Comparison of ENCODE assay signal across 29 mouse cellular contexts in genomic region chr6:63898171-63898570, GRCm38 (mm10).
"Had no signal": no experiment of that assay in that cellular context is flagged by ENCODE, and none has a peak within 500 bp of the region (broad histone marks: within the 10 kb centered on the region; RNA-seq: fewer than 3 reads in every experiment).

No protein-coding gene starts in this region.

- DNase-seq: gastrocnemius, adult 2 months; gastrocnemius, postnatal 10 days; gastrocnemius, postnatal 25 days; heart, adult 11 months; heart, adult 2 months; heart, postnatal 14 days; heart, postnatal 36 days; kidney, adult 11 months; kidney, adult 2 months; kidney, adult 9 months; kidney, postnatal 14 days; kidney, postnatal 36 days; layer of hippocampus, adult 9-11 months; layer of hippocampus, postnatal 36 days; liver; liver, embryonic 13.5 days had no signal

- H3K9me3 ChIP-seq: heart, embryonic 13.5 days; heart, embryonic 15.5 days; hindbrain, embryonic 13.5 days; hindbrain, embryonic 15.5 days; kidney, embryonic 15.5 days; limb, embryonic 10.5 days; limb, embryonic 12.5 days; liver, embryonic 13.5 days; liver, embryonic 15.5 days had no signal

- H3K9ac ChIP-seq: heart, embryonic 13.5 days; heart, embryonic 15.5 days; hindbrain, embryonic 13.5 days; hindbrain, embryonic 15.5 days; kidney, embryonic 15.5 days; limb, embryonic 12.5 days; liver, embryonic 13.5 days; liver, embryonic 15.5 days had no signal

- H3K27me3 ChIP-seq: heart, embryonic 13.5 days; heart, embryonic 15.5 days; hindbrain, embryonic 13.5 days; hindbrain, embryonic 15.5 days; kidney, embryonic 15.5 days; limb, embryonic 12.5 days; liver, embryonic 13.5 days; liver, embryonic 15.5 days had no signal

- H3K4me3 ChIP-seq: gastrocnemius, adult 2 months; heart, adult 2 months; heart, embryonic 13.5 days; heart, embryonic 15.5 days; hindbrain, embryonic 13.5 days; hindbrain, embryonic 15.5 days; kidney, embryonic 15.5 days; limb, embryonic 10.5 days; limb, embryonic 12.5 days; liver, embryonic 13.5 days; liver, embryonic 15.5 days had no signal

- H3K36me3 ChIP-seq: heart, embryonic 13.5 days; heart, embryonic 15.5 days; hindbrain, embryonic 13.5 days; hindbrain, embryonic 15.5 days; kidney, embryonic 15.5 days; limb, embryonic 10.5 days; limb, embryonic 12.5 days; liver, embryonic 13.5 days; liver, embryonic 15.5 days had no signal

- ATAC-seq: hindbrain, postnatal 0 days; intestine, embryonic 16.5 days had no signal

- H3K4me2 ChIP-seq: heart, embryonic 11.5 days; heart, embryonic 13.5 days; heart, embryonic 15.5 days; hindbrain, embryonic 13.5 days; hindbrain, embryonic 15.5 days; kidney, embryonic 15.5 days; limb, embryonic 12.5 days; liver, embryonic 11.5 days; liver, embryonic 13.5 days; liver, embryonic 15.5 days had no signal

- H3K27ac ChIP-seq: gastrocnemius, adult 2 months; heart, adult 2 months; heart, embryonic 13.5 days; heart, embryonic 15.5 days; hindbrain, embryonic 13.5 days; hindbrain, embryonic 15.5 days; hindbrain, postnatal 0 days; kidney, embryonic 15.5 days; kidney, postnatal 0 days; limb, embryonic 10.5 days; limb, embryonic 12.5 days; liver, embryonic 13.5 days; liver, embryonic 15.5 days had no signal

- H3K4me1 ChIP-seq: heart, embryonic 13.5 days; heart, embryonic 15.5 days; hindbrain, embryonic 13.5 days; hindbrain, embryonic 15.5 days; kidney, embryonic 15.5 days; limb, embryonic 10.5 days; limb, embryonic 12.5 days; liver, embryonic 13.5 days; liver, embryonic 15.5 days had no signal
